Mouse (Mus musculus) heart, postnatal 10 days (tissue): ENCODE results near the gene Plppr1. TPM values are rescaled to one million over a fixed set of nuclear protein-coding genes. Genes with fewer than 3 reads are reported as not detected.
"Not testable (repeated sequence)": the region's sequence is repeated elsewhere in the genome, so short reads cannot be mapped to it uniquely, and the experiment has no call there.

Experiments used
- DNase-seq, 2 experiments: peaks; one replicate each; pipeline ENCODE4 v3.0.0; 2021
- intact Hi-C: fragments of 180-260 bp; cut with DNase I; formaldehyde crosslinking; loops from one replicate; pipeline ENCODE4 v1.15.1; 2025
- total RNA-seq, 2 experiments: library from RNA; stranded (reverse); gene quantifications; 2 replicates each; pipeline ENCODE4 v1.2.3; 2021

Plppr1 gene
- total RNA-seq, 2 experiments from 2014 or later = 0.89 to 0.99 TPM

DNA sequence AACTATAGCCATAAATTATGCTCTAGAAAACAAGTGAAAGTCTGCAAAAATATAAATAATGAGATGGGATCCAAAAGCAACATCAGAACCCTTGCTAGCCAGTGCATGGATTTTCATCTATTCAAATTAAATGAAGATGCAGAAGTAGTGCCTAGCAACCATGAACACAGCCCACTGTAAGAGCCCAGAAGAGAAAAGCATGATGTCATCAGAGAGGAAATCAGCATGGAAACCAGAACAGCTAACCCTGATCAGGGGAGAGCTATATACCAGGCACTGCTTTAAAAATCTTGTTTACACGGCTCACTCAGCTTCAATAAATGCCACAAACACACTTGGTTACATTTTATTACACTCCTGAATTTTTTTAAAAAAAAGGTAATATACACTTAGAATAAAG, 288.9 kb downstream of the Plppr1 start:
- not testable (repeated sequence) for DNase-seq
- intact Hi-C loops = loop anchor here (5.0 kb wide), 1 partner anchor 69 kb away; no protein-coding TSS in a partner anchor

DNA sequence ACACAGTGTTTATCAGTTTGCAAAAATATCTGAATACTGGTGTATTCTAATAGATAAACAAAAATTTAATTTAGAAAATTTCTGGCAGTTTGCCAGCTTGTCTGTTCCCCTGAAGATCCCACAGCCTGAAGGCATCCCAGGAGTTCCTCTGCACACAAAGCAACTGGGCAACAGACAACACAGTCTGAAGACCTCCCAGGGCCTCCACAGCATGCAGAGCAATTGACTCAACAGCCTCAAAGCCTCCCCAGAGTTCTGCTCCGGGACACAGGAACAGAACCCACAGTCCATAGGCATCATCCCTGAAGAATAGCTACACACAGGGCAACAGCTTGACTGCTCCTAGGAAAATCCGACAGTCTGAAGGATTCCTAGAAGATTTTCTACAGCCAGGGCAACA, 289.6 kb downstream of the Plppr1 start:
- DNase-seq = no peak
- intact Hi-C loops = loop anchor here (5.0 kb wide), 1 partner anchor 69 kb away; no protein-coding TSS in a partner anchor

DNA sequence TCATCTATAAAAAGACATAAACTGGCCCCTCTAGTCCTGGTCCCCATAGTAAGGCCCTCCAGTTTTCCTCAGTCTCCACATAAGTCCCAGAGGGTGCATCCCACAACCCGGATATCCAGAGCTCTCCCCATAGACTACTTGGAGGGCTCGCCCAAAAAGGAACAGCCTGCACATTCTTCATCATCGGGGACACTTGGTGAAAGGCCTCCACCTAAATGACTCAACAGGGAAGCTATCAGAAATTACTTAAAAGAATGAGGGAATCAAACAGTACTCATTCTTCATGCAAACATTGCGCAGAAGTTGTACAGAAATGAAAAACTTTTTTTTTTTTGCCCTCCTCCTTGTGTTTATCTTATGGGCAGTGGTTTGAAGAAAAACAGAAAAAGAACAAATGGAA, 291.4 kb downstream of the Plppr1 start:
- intact Hi-C loops = no loop called here
- no peak for DNase-seq

DNA sequence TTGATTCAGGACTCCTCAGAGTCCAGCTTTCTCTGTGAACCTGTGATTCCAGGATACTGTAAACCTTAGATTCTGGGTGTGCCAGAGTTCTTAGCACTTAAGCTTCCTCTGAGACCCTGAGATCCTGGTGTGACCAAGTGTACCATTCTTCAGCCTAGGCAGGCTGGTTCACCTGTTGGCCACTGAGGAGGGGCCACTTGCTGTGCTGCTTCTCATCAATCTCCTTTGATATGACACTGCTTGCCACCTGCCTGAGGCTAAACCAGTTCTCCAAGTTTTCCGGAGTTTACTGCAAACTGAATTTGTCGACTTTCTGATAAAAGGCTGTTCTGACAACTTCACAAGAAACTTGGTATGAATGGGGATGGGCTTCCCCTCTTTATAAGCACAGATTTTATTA, 298.0 kb downstream of the Plppr1 start:
- no peak for DNase-seq
- intact Hi-C loops = no loop called here

DNA sequence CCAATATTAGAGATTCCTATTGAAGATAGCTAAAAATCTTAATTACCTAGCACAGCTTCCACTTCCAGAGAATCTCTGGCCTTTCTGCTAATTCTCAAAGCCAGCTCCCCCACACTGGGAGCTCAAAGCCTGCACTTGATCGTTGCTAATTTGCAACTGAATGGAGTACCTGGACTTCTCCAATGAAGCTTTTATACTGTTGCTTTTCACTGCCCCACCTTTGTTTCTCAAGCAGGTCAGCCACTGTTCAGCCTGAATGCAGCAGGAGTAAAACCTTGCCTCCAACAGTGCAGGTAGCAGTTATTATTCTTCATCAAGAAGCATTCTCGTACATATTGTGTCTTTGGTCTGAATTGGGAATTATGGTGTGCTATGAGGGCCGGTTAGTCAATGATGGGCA, 309.0 kb downstream of the Plppr1 start:
- DNase-seq, intact Hi-C loops: not testable (repeated sequence)

DNA sequence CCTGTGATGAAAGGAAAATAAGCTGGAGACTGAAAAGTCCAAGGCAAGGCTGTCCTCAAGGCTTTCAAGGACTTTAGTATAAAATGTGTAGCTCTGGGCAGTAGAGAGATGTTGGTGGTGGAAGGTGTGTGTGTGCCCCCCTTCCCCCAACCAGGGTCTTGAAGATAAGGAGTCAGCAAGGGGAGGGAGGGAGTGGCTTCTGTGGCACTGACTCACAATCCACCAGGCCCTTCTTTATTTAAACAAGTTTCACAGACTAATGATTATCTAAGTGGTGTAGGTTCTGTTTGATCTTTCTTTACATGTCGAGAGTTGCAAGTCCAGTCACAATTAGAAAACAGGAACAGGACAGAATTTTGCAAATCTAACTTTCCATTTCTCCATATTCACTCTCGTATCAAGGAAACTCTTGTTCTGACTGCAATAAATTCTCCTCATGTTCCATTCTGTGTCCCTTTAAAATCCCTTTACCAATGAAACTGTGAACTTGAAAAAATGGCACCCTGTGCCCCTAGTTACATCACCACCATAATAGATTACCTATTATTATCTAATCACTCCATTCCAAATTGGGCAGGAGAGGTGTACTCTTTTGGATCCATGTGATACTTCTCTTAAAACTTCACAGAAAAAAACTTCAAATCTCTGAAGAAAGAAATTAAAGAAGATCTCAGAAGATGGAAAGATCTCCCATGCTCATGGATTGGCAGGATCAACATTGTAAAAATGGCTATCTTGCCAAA, 324.7 kb downstream of the Plppr1 start:
- intact Hi-C loops = not testable (repeated sequence)

DNA sequence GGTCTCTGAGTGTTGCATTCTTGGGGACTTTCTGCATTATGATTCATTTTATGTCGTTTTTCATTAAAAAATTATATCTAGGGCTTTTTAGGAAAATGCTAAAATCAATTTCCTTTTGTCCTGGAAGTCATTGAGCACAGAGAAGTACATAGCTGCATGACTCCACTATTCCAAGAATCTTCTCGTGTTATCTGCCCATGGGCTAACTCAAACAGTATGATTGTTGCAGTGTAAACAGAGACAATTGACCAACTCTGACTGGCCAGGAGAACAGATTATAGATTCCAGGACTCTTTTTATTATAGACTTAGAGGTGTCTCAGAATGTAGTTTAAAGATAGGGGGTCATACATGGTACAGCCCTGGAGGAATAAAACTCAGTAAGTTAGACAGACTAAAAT, 327.8 kb downstream of the Plppr1 start:
- intact Hi-C loops = no loop called here
- no peak for DNase-seq

More for the DNA sequence above, 324.7 kb downstream of the Plppr1 start:
- DNase-seq = not testable (repeated sequence)
